Mouse (Mus musculus): Measurements from ENCODE around the gene Mdh1b.

DNA sequence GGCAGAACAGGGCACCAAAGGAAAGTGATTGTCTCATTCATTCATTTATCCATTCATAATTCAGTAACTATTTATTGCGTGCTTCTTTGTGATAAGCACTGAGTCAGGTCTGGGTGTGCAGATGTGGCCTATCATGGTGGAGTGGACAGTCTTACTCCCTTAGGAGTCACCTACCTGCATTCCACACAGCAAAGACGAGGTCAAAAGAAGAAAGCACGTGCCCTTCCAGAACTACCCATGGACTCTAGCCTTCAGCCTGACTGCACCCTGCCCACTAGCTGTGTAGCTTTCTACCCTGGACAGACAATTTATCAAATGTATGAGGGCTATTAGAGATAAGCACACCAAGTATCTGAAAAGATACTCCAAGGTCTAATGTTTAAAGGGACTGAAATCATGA lies 54.1 kb downstream of the Mdh1b start:
- TF ChIP-seq GATA1 (IDR thresholded peaks at IDR 0.05; ENCODE audit: low read length) (no peak), TAL1 (IDR thresholded peaks at IDR 0.05; ENCODE audit: low read length) (no peak)

Measured in erythroblast, embryonic 14.5 days (primary cell).